Mouse (Mus musculus) midbrain, embryonic 10.5 days (tissue): Measurements from ENCODE around the gene Ctse. TPM values are rescaled to one million over a fixed set of nuclear protein-coding genes. Genes with fewer than 3 reads are reported as not detected.

Experiments used
- DNase-seq: peaks from one replicate; pipeline ENCODE4 v3.0.0-alpha.2; 2017; ENCODE audit warnings: low spot score
- H3K27ac ChIP-seq: fragments of 300-500 bp; sonication (generic); replicated peaks from 2 replicates; pipeline ENCODE4 v1.5.1; 2016; ENCODE audit warnings: mild to moderate bottlenecking
- H3K27me3 ChIP-seq: fragments of 300-500 bp; sonication (generic); 2 replicates; pipeline ENCODE4 v1.6.1; 2016; ENCODE audit warnings: low read depth, mild to moderate bottlenecking; ENCODE audit not compliant: poor library complexity, severe bottlenecking
- H3K36me3 ChIP-seq: fragments of 300-500 bp; sonication (generic); 2 replicates; pipeline ENCODE4 v1.6.1; 2016; ENCODE audit warnings: mild to moderate bottlenecking, moderate library complexity
- H3K4me1 ChIP-seq: fragments of 300-500 bp; sonication (generic); 2 replicates; pipeline ENCODE4 v1.6.1; 2016
- H3K4me3 ChIP-seq: fragments of 300-500 bp; sonication (generic); 2 replicates; pipeline ENCODE4 v1.5.1; 2016; ENCODE audit warnings: mild to moderate bottlenecking, moderate library complexity
- H3K9me3 ChIP-seq: fragments of 300-500 bp; sonication (generic); replicated peaks from 2 replicates; pipeline ENCODE4 v1.6.1; 2016; ENCODE audit warnings: mild to moderate bottlenecking
- WGBS: fragments of 180-500 bp; shearing (Covaris S2); methylation state at CpG from one replicate; pipeline ENCODE4 v1.1.7; 2016; 5-methylcytosine and 5-hydroxymethylcytosine counted together
- polyA plus RNA-seq: library from polyadenylated mRNA; unstranded; fragments of >200 nt; fragmentation: Nextera tagmentation; extraction: Ambion mirVana; gene quantifications from 2 replicates; pipeline ENCODE4 v1.2.1, GENCODE M21; 2016

Ctse gene
- polyA plus RNA-seq = 0.07 TPM in 1 of 2 replicates, not detected in the other

- H3K4me1 ChIP-seq = no peaks in the 10 kb centered on the region
- no peaks in the 10 kb centered on the region for H3K9me3 ChIP-seq
- H3K4me3 ChIP-seq = no peak within 1 kb of the TSS
- WGBS = 83% methylated on average over 9 of the region's 9 CpGs
- H3K27ac ChIP-seq = no peak within 1 kb of the TSS
- DNase-seq = no peak
- H3K27me3 ChIP-seq = no peaks in the 10 kb centered on the region
- no peaks in the 10 kb centered on the region for H3K36me3 ChIP-seq
Observed at GRCm38 (mm10) chr1:131637791-131638540, at the start of gene Ctse. Gene Ctse (plus strand): TSS chr1:131638306.

GRCm38 (mm10) chr1:131598905-131599304, 39.2 kb upstream of the Ctse start, which contains the start of gene Avpr1b:
Gene Avpr1b (plus strand): TSS chr1:131599239.
- Histone ChIP-seq H3K36me3 (no peaks in the 10 kb centered on the region), H3K9me3 (no peaks in the 10 kb centered on the region), H3K4me3 (no peak within 1 kb of the TSS), H3K27me3 (peaks cover 11% of the 10 kb centered on the region), H3K4me1 (no peaks in the 10 kb centered on the region), H3K27ac (no peak within 1 kb of the TSS)
- DNase-seq = no peak
- WGBS = 53% methylated on average over 12 of the region's 12 CpGs

- Histone ChIP-seq H3K27ac (no peak overlapping the region), H3K4me3 (no peak overlapping the region), H3K9me3 (no peaks in the 10 kb centered on the region), H3K36me3 (no peaks in the 10 kb centered on the region), H3K27me3 (peaks cover 11% of the 10 kb centered on the region), H3K4me1 (no peaks in the 10 kb centered on the region)
- DNase-seq = no peak
- WGBS = 36% methylated on average over 11 of the region's 11 CpGs
Observed at GRCm38 (mm10) chr1:131600314-131600713, 37.8 kb upstream of the Ctse start.

DNA sequence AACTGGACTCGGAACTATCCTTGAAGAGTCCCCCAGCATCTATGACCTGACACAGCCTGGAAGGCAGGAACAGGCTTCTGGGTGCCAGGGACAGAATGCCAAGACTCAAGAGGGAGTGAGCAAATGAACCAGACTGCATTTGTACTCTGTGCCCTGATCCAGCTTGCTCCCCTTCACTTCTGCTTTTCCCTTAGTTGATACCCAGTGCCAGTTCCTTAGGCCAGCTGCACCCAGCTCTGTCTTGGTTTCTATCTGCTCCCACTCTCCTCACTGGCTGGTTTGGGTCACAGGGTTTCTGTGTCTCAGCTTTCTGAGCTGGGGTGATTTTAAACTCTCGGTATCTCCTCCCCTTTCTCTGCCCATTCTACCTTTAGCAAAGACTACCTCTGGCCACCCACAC, 31.4 kb upstream of the Ctse start:
- H3K9me3 ChIP-seq = no peaks in the 10 kb centered on the region
- 85% methylated on average over 2 of the region's 2 CpGs for WGBS

GRCm38 (mm10) chr1:131612556-131613155, 25.4 kb upstream of the Ctse start:
- Histone ChIP-seq H3K27ac (no peak overlapping the region), H3K27me3 (no peaks in the 10 kb centered on the region), H3K36me3 (no peaks in the 10 kb centered on the region), H3K4me3 (no peak overlapping the region), H3K9me3 (no peaks in the 10 kb centered on the region), H3K4me1 (0 out of 2 replicates have a peak, but pooled peaks cover 6% of the 10 kb centered on the region)
- WGBS = 46% methylated on average over 4 of the region's 4 CpGs
- no peak for DNase-seq

More for the DNA sequence above, 31.4 kb upstream of the Ctse start:
- DNase-seq = no peak
- Histone ChIP-seq H3K27me3 (no peaks in the 10 kb centered on the region), H3K27ac (no peak overlapping the region), H3K4me3 (no peak overlapping the region), H3K4me1 (no peaks in the 10 kb centered on the region), H3K36me3 (no peaks in the 10 kb centered on the region)

- peak; percentile 56 for DNase-seq
Observed at GRCm38 (mm10) chr1:131613361-131614133, 24.6 kb upstream of the Ctse start.

GRCm38 (mm10) chr1:131614641-131615040, 23.5 kb upstream of the Ctse start:
- Histone ChIP-seq H3K36me3 (no peaks in the 10 kb centered on the region), H3K4me3 (no peak overlapping the region), H3K9me3 (no peaks in the 10 kb centered on the region; the same call in 1 of the 2 replicates), H3K27ac (no peak overlapping the region), H3K4me1 (0 out of 2 replicates have a peak, but pooled peaks cover 6% of the 10 kb centered on the region), H3K27me3 (no peaks in the 10 kb centered on the region)
- 89% methylated on average over 6 of the region's 6 CpGs for WGBS
- no peak for DNase-seq

More at GRCm38 (mm10) chr1:131613361-131614133, 24.6 kb upstream of the Ctse start:
- Histone ChIP-seq H3K4me3 (no peak overlapping the region), H3K4me1 (0 out of 2 replicates have a peak, but pooled peaks cover 6% of the 10 kb centered on the region), H3K27ac (no peak overlapping the region), H3K27me3 (no peaks in the 10 kb centered on the region), H3K9me3 (no peaks in the 10 kb centered on the region), H3K36me3 (no peaks in the 10 kb centered on the region)
- 83% methylated on average over 16 of the region's 16 CpGs for WGBS

- no peaks in the 10 kb centered on the region for H3K27me3 ChIP-seq
- no peak overlapping the region for H3K27ac ChIP-seq
- H3K36me3 ChIP-seq = no peaks in the 10 kb centered on the region
- H3K4me3 ChIP-seq = no peak overlapping the region
- H3K4me1 ChIP-seq = peaks cover 10% of the 10 kb centered on the region
- whole genome bisulfite sequencing = 82% methylated on average over 1 of the region's 1 CpGs
- no peak for DNase-seq
- no peaks in the 10 kb centered on the region; the same call in 1 of the 2 replicates for H3K9me3 ChIP-seq
Observed at GRCm38 (mm10) chr1:131616131-131616530, 22.0 kb upstream of the Ctse start.

DNA sequence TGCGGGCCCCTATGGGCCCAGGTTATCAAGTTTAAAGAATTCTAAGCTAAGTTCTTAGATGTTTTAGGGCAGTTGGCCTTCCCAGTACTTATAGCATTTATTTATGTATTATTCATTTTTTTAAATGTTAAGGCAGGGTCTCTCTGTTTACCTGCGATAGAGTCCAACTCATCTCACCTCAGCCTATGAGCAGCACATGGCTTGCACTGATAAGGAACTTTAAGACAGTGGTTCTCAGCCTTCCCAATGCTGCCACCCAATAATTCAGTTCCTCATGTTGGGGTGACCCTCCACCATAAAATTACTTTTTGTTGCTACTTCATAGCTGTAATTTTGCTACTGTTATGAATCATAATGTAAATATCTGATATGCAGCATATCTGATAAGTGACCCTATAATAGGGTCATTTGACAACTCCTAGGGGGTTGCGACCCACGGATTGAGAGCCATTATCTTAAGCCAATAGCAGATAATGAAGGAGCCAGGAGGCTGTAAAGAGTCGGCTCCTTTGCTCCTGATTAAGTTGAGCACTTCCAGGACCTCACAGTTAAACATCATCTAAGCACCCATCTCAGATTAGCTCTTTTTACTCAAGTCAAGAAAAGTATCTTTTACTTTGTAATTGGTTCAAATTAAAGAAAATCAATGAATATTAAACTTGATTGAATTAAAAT, 21.4 kb upstream of the Ctse start:
- Histone ChIP-seq H3K4me1 (peaks cover 10% of the 10 kb centered on the region), H3K9me3 (no peaks in the 10 kb centered on the region; the same call in 1 of the 2 replicates), H3K4me3 (no peak overlapping the region), H3K36me3 (no peaks in the 10 kb centered on the region), H3K27ac (no peak overlapping the region), H3K27me3 (no peaks in the 10 kb centered on the region)
- no peak for DNase-seq
- 78% methylated on average over 5 of the region's 5 CpGs for WGBS

GRCm38 (mm10) chr1:131618576-131618975, 19.5 kb upstream of the Ctse start:
- no peak overlapping the region for H3K4me3 ChIP-seq
- no peaks in the 10 kb centered on the region; the same call in 1 of the 2 replicates for H3K9me3 ChIP-seq
- 88% methylated on average over 1 of the region's 1 CpGs for WGBS
- peaks cover 4% of the 10 kb centered on the region for H3K4me1 ChIP-seq
- H3K36me3 ChIP-seq = no peaks in the 10 kb centered on the region
- no peaks in the 10 kb centered on the region for H3K27me3 ChIP-seq
- no peak overlapping the region for H3K27ac ChIP-seq
- DNase-seq = no peak

- H3K36me3 ChIP-seq = no peaks in the 10 kb centered on the region
Observed at GRCm38 (mm10) chr1:131619348-131619747, 18.8 kb upstream of the Ctse start.

DNA sequence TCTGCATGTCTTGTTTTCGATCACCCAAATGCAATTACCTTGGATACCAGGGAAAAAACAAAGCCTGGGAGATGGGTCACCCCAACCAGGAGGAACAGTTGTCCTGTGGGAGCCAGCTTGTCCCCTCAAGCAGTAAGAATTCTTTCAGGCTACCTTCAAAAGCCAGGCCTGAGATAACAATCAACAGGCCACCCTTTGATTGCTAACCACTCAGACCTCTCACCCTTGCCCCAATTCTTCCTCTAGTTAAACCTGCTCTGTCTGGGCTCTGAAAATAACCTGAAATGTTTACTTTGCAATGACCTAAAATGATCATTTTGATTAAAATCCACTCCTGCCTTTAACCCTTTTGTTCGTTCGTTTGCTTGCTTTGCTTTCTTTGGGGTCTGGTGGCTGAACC, 14.5 kb upstream of the Ctse start:
- no peak overlapping the region for H3K4me3 ChIP-seq
- no peak for DNase-seq
- H3K4me1 ChIP-seq = peaks cover 4% of the 10 kb centered on the region
- H3K9me3 ChIP-seq = no peaks in the 10 kb centered on the region; the same call in 1 of the 2 replicates
- H3K36me3 ChIP-seq = no peaks in the 10 kb centered on the region
- no peak overlapping the region for H3K27ac ChIP-seq
- no peaks in the 10 kb centered on the region for H3K27me3 ChIP-seq
- WGBS = 92% methylated on average over 3 of the region's 3 CpGs

More at GRCm38 (mm10) chr1:131619348-131619747, 18.8 kb upstream of the Ctse start:
- H3K27me3 ChIP-seq = no peaks in the 10 kb centered on the region
- WGBS = 90% methylated on average over 7 of the region's 7 CpGs
- no peak overlapping the region for H3K4me3 ChIP-seq
- H3K9me3 ChIP-seq = no peaks in the 10 kb centered on the region; the same call in 1 of the 2 replicates
- no peak overlapping the region for H3K27ac ChIP-seq
- peaks cover 4% of the 10 kb centered on the region for H3K4me1 ChIP-seq
- no peak for DNase-seq
